Mouse (Mus musculus) mouse trophoblast stem cell (cell line): Measurements from ENCODE around the gene Ssxb6.
"Not testable (repeated sequence)": the region's sequence is repeated elsewhere in the genome, so short reads cannot be mapped to it uniquely, and the experiment has no call there.

Experiments used
- in situ Hi-C, 2 experiments: fragments of 300-500 bp; cut with MseI, MboI; formaldehyde crosslinking; loops; 2 replicates in 1 of 2; 3 replicates in 1 of 2; pipeline ENCODE4 v1.15.1; 2025

Ssxb6 gene

GRCm38 (mm10) chrX:8548155-8548554 is at the start of gene Ssxb6:
TSS of gene Ssxb6 (minus strand) at chrX:8548255.
- in situ Hi-C loops = loop anchor here in 1 of 2 experiments (10.0 kb wide), 1 partner anchor 127 kb away; no protein-coding TSS in a partner anchor

- in situ Hi-C loops = not testable (repeated sequence)
These were observed 43.7 kb upstream of the Ssxb6 start, which contains the start of gene Ssxb3 for GRCm38 (mm10) chrX:8591716-8592115. TSS of gene Ssxb3 (minus strand) at chrX:8591816.

- in situ Hi-C loops = no loop called here
These were observed 23.2 kb downstream of the Ssxb6 start, which contains the start of gene Gm14459 for GRCm38 (mm10) chrX:8524854-8525253. TSS of gene Gm14459 (minus strand) at chrX:8524954.
